24 mouse cellular contexts compared by ENCODE assay signal in the genomic region with DNA sequence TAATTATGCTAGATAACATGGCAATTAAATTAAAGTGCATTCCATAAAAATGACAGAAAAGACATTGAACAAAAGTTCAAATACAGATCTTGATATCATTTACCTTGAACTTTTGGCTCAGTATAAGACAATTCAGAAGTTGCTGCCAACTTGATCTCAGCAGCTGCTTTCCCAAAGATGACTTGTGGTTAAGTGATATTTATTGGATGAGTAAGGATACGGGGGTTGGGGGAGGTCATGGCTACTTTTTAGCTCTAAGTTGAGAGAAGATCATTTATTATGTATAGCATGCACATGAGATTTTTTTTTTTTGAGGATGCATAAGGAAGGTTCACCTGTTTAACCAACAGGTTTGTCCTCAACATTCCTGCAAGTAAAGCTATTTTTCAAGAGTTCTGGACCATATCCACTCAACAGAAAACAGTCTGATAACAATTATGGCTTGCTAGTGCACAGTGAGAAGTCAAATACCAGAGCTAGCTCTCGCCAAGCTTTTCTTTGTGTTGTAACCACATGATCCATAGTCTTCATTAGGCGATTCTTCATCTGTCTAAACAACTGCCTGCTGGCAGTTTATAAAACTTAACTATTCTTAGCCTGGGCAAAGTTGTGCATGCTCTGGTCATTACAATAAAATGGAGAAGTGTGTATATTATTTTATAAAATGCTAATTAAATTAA. TPM values are rescaled to one million over a fixed set of nuclear protein-coding genes. Genes with fewer than 3 reads are reported as not detected.
DNase-seq lines count a peak whose midpoint lies in the region; ATAC-seq and TF ChIP-seq lines count a peak whose summit lies in the region.
"Had no signal": no experiment of that assay in that cellular context is flagged by ENCODE, and none has a peak within 500 bp of the region (broad histone marks: within the 10 kb centered on the region; RNA-seq: fewer than 3 reads in every experiment).

No protein-coding gene starts in this region.

- H3K4me1 ChIP-seq in limb, embryonic 14.5 days (ENCODE audit: control insufficient read depth, insufficient read depth, low read length), result no peaks in the 10 kb centered on the region
- H3K4me1 ChIP-seq in limb, embryonic 10.5 days, result no peaks in the 10 kb centered on the region
- H3K4me1 ChIP-seq: forebrain, embryonic 10.5 days; heart, embryonic 10.5 days; hindbrain, embryonic 12.5 days had no signal

- no peak for TF ChIP-seq CTCF in C2C12 (IDR thresholded peaks at IDR 0.05; ENCODE audit: control insufficient read depth, insufficient read depth, insufficient read length)

- TF ChIP-seq POLR2A in limb, embryonic 14.5 days (IDR thresholded peaks at IDR 0.05; ENCODE audit: borderline replicate concordance, extremely low read depth, insufficient read depth, insufficient read length), result no peak

- no peaks in the 10 kb centered on the region for H3K27me3 ChIP-seq in limb, embryonic 14.5 days (ENCODE audit: control insufficient read depth, insufficient read depth, low read length)
- no peaks in the 10 kb centered on the region for H3K27me3 ChIP-seq in limb, embryonic 10.5 days (ENCODE audit: low read depth, poor library complexity, severe bottlenecking)
- H3K27me3 ChIP-seq in C2C12 (ENCODE audit: control insufficient read depth, insufficient read depth, insufficient read length), result no peaks in the 10 kb centered on the region
- H3K27me3 ChIP-seq: embryonic facial prominence, embryonic 15.5 days; hindbrain, embryonic 12.5 days had no signal

- ATAC-seq in limb, embryonic 14.5 days (ENCODE audit: low FRiP score, low read depth), result no peak
- no peak for ATAC-seq in activated CD4-positive, CD25-positive, alpha-beta regulatory T cell, adult 4 months
- ATAC-seq: forebrain, embryonic 14.5 days; hindbrain, embryonic 16.5 days; inflammation-experienced regulatory T-cells, adult 6 months; intestine, postnatal 0 days had no signal

- H3K79me3 ChIP-seq in C2C12 (ENCODE audit: low read depth), result no peaks in the 10 kb centered on the region

- 53% methylated on average over 3 of the region's 3 CpGs for WGBS in limb, embryonic 14.5 days
- 80% methylated on average over 3 of the region's 3 CpGs for WGBS in limb, embryonic 10.5 days

- H3K4me3 ChIP-seq in limb, embryonic 14.5 days (replicated peaks; ENCODE audit: low read length), result no peak overlapping the region
- no peak overlapping the region for H3K4me3 ChIP-seq in limb, embryonic 10.5 days
- H3K4me3 ChIP-seq in C2C12 (ENCODE audit: insufficient read depth, poor library complexity, severe bottlenecking), result no peak overlapping the region
- H3K4me3 ChIP-seq: embryonic facial prominence, embryonic 15.5 days; erythroblast, embryonic 14.5 days; forebrain, embryonic 10.5 days; gastrocnemius, adult 2 months; heart, embryonic 10.5 days; hindbrain, embryonic 12.5 days had no signal

- no peaks in the 10 kb centered on the region for H3K9me3 ChIP-seq in limb, embryonic 14.5 days (ENCODE audit: control insufficient read depth, low read length)
- no peaks in the 10 kb centered on the region for H3K9me3 ChIP-seq in limb, embryonic 10.5 days (replicated peaks)
- H3K9me3 ChIP-seq: embryonic facial prominence, embryonic 15.5 days; forebrain, embryonic 10.5 days; heart, embryonic 10.5 days; hindbrain, embryonic 12.5 days had no signal

- peak; percentile 31 for DNase-seq in adrenal gland, adult 8-10 months
- no peak for DNase-seq in adrenal gland, postnatal 4 days (ENCODE audit: low spot score in 2 of 2)
- DNase-seq in limb, embryonic 14.5 days (ENCODE audit: low spot score), result peak; percentile 27
- DNase-seq in limb, embryonic 10.5 days (ENCODE audit: low spot score), result no peak
- peak; percentile 40 for DNase-seq in adrenal gland, postnatal 14 days
- DNase-seq in ovary, postnatal 10 days (ENCODE audit: low spot score), result no peak
- DNase-seq: cerebellum, adult 18-20 months; cerebellum, adult 9-11 months; cerebellum, postnatal 36 days; gastrocnemius, adult 2 months; gastrocnemius, postnatal 25 days; heart, postnatal 10 days; heart, postnatal 4 days had no signal

- no peak overlapping the region for H3K4me2 ChIP-seq in limb, embryonic 14.5 days (replicated peaks; ENCODE audit: low read depth, low read length, severe bottlenecking)
- H3K4me2 ChIP-seq: embryonic facial prominence, embryonic 15.5 days; hindbrain, embryonic 12.5 days had no signal

- H3K79me2 ChIP-seq in C2C12 (ENCODE audit: control insufficient read depth, insufficient read depth), result no peaks in the 10 kb centered on the region

- H3ac ChIP-seq in C2C12 (ENCODE audit: control insufficient read depth, insufficient read length, low read depth), result no peak overlapping the region

- H3K9ac ChIP-seq in limb, embryonic 14.5 days (ENCODE audit: low read depth, low read length, severe bottlenecking), result no peak overlapping the region
- H3K9ac ChIP-seq: embryonic facial prominence, embryonic 15.5 days; hindbrain, embryonic 12.5 days had no signal

- no peak overlapping the region for H3K27ac ChIP-seq in limb, embryonic 14.5 days (replicated peaks; ENCODE audit: low read depth, low read length)
- H3K27ac ChIP-seq in limb, embryonic 10.5 days, result no peak overlapping the region
- H3K27ac ChIP-seq: embryonic facial prominence, embryonic 15.5 days; forebrain, embryonic 10.5 days; gastrocnemius, adult 2 months; heart, embryonic 10.5 days; hindbrain, embryonic 12.5 days had no signal

- H3K36me3 ChIP-seq in limb, embryonic 14.5 days (ENCODE audit: control insufficient read depth, insufficient read depth, low read length), result no peaks in the 10 kb centered on the region
- H3K36me3 ChIP-seq in limb, embryonic 10.5 days, result no peaks in the 10 kb centered on the region
- no peaks in the 10 kb centered on the region for H3K36me3 ChIP-seq in C2C12 (ENCODE audit: control insufficient read depth, insufficient read depth)
- H3K36me3 ChIP-seq: embryonic facial prominence, embryonic 15.5 days; forebrain, embryonic 10.5 days; heart, embryonic 10.5 days; hindbrain, embryonic 12.5 days had no signal

TF ChIP-seq in C2C12, 6 proteins besides CTCF, POLR2A, EP300 and RAD21:
- TF ChIP-seq FOSL1 (IDR thresholded peaks at IDR 0.05; ENCODE audit: insufficient read depth, low read length, poor library complexity, severe bottlenecking), result no peak
- TF ChIP-seq MYOD1 (IDR thresholded peaks at IDR 0.05; ENCODE audit: control insufficient read depth, insufficient read length, low read depth), result peak; percentile 30
- TF ChIP-seq MYOG (IDR thresholded peaks at IDR 0.05; ENCODE audit: control insufficient read depth, extremely low read depth, insufficient read length), result no peak
- no peak for TF ChIP-seq MAX (IDR thresholded peaks at IDR 0.05)

RNA-seq across cellular contexts. Expression of a gene that starts 19.1 kb away (rescaled TPM):
- total RNA-seq in adrenal gland, adult 8-10 months (2022), result 1 to 10 TPM; 2.6 to 4.0 (median 3.2) TPM
- total RNA-seq in adrenal gland, postnatal 4 days (2021), result 1 to 10 TPM; 5.1 to 5.5 TPM
- polyA plus RNA-seq in limb, embryonic 14.5 days (2012; rRNA removed), result 1.4 and 1.9 TPM in 2 replicates
- polyA plus RNA-seq in limb, embryonic 14.5 days (2014; fragmentation: Nextera tagmentation; extraction: Ambion mirVana), result 0.25 and 0.33 TPM in 2 replicates
- polyA plus RNA-seq in limb, embryonic 10.5 days (2016; fragmentation: Nextera tagmentation; extraction: Ambion mirVana), result 0.09 TPM in 1 of 2 replicates, not detected in the other
- 0.55 TPM for polyA plus RNA-seq in C2C12 (2012; fragmentation: generic; extraction: Trizol)
- total RNA-seq in adrenal gland, postnatal 14 days (2021), result 3.1 and 4.0 TPM in 2 replicates
- under 1 TPM in 1 of 2 experiments, not detected in 1; 0.48 TPM for polyA plus RNA-seq in activated CD4-positive, CD25-positive, alpha-beta regulatory T cell, adult 4 months (2017; shearing (Covaris generic))
- polyA plus RNA-seq: erythroblast, embryonic 14.5 days; forebrain, embryonic 10.5 days; inflammation-experienced regulatory T-cells, adult 6 months had no signal

Comparison
In these comparisons a context has a peak if more than half of its experiments do, and no peak if none do; other contexts are left out.
1. DNase-seq: peak in adrenal gland, adult 8-10 months (single experiment), limb, embryonic 14.5 days (single experiment) and adrenal gland, postnatal 14 days (single experiment); none in adrenal gland, postnatal 4 days (0 of 2), limb, embryonic 10.5 days (single experiment) and ovary, postnatal 10 days (single experiment).